Mouse (Mus musculus) testis, adult 2 months (tissue): ENCODE data around the gene Prps2. TPM values are rescaled to one million over a fixed set of nuclear protein-coding genes. Genes with fewer than 3 reads are reported as not detected.
"Not testable (repeated sequence)": the region's sequence is repeated elsewhere in the genome, so short reads cannot be mapped to it uniquely, and the experiment has no call there.

Experiments
- H3K27ac ChIP-seq: fragments of 200-500 bp; 2 replicates; pipeline ENCODE4 v1.5.1; 2012; ENCODE audit warnings: low read depth, low read length; ENCODE audit not compliant: control insufficient read depth, insufficient read depth
- H3K27me3 ChIP-seq: fragments of 200-500 bp; 2 replicates; pipeline ENCODE4 v1.6.1; 2012; ENCODE audit warnings: mild to moderate bottlenecking, low read length, moderate library complexity; ENCODE audit not compliant: control insufficient read depth, insufficient read depth
- H3K36me3 ChIP-seq: fragments of 200-500 bp; 2 replicates; pipeline ENCODE4 v1.6.1; 2012; ENCODE audit warnings: mild to moderate bottlenecking, low read length; ENCODE audit not compliant: control insufficient read depth, insufficient read depth
- H3K4me1 ChIP-seq: fragments of 200-500 bp; 2 replicates; pipeline ENCODE4 v1.6.1; 2012; ENCODE audit warnings: low read length; ENCODE audit not compliant: control insufficient read depth, insufficient read depth
- H3K4me3 ChIP-seq: fragments of 200-500 bp; 2 replicates; pipeline ENCODE4 v1.5.1; 2012; ENCODE audit warnings: low read depth, mild to moderate bottlenecking, low read length, moderate library complexity, mixed read lengths; ENCODE audit not compliant: control insufficient read depth
- CTCF ChIP-seq: fragments of 200-500 bp; IDR thresholded peaks from 2 replicates; pipeline ENCODE4 v1.5.1; 2012; ENCODE audit warnings: low read depth, mild to moderate bottlenecking, inconsistent platforms, low read length, moderate library complexity; ENCODE audit not compliant: control insufficient read depth, insufficient read depth, insufficient replicate concordance
- POLR2A ChIP-seq: fragments of 200-500 bp; IDR thresholded peaks from 2 replicates; pipeline ENCODE4 v1.6.1; 2012; ENCODE audit warnings: low read depth, mild to moderate bottlenecking, inconsistent platforms, low read length, moderate library complexity; ENCODE audit not compliant: control insufficient read depth
- polyA plus RNA-seq: library from polyadenylated mRNA; depleted of rRNA; stranded (reverse); fragments of >200 nt; gene quantifications from 2 replicates; pipeline ENCODE4 v1.2.3, GENCODE M21; 2012; rRNA removed

Gene Prps2
- 3.1 and 5.3 TPM in 2 replicates for polyA plus RNA-seq

DNA sequence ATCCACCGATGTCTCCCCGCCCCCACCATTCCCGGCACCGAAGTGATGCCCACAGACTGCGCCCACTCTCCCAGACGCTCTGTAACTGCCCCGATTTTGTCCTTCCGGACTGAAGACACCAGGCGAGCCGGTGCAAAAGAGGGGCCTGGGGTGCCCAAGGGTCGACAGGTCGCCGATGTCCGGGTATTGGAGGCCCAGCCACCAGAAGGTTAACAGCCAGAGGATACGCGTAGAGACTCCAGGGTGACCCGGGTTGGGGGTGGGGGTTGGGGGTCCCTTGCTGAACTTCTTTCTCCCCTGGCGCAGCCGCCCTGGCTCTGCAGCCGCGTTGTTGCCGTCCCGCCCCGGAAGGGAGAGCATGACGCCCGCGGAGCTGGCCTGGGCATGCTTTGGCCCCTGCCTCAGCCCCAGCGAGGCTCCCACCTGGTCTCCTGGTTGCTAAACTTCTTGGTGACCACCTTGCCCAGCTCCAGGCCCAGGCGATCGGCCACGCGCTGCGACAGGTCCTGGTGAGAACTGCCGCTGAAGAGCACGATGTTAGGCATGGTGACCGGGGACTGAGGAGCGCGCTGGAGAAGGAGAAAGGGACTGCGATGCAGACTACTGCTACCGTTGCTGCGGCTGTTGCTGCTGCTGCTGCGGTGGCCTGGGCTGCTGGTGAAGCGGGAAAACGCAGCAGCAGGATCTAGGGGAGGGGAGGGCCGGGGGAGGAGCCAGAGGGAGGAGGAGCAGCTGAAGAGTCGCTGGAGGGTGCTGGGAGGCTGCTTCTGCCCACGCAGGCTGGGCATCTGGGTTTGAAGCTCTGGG is at the start of gene Prps2:
Gene Prps2 (minus strand): TSS at position 703 of the 807 bp plus-strand sequence.
- Histone ChIP-seq H3K4me1 (no peaks in the 10 kb centered on the region; the same call in 1 of the 2 replicates), H3K4me3 (peak within 1 kb of the TSS; percentile 41), H3K27me3 (no peaks in the 10 kb centered on the region), H3K27ac (peak within 1 kb of the TSS; percentile 3; the same call in 1 of the 2 replicates), H3K36me3 (no peaks in the 10 kb centered on the region)
- TF ChIP-seq CTCF (no peak), POLR2A (no peak)

DNA sequence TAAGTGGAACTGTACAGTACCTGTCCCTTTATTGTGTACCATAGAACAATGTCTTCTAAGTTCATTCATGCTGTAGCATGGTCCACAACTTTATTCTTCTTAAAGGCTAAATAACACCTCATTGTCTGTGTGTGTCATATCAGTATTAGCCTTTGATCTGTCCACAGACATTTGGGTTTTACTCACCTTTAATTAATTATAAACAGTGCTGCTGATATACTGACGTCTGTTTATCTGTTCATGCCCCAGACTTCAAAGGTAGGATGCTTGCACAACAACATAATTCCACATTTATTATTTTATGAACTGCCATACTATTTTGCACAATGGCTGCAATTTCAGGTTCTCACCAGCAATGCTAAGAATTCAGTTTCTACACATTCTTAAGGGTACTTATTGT is 35.1 kb upstream of the Prps2 start:
- Histone ChIP-seq H3K36me3 (no peaks in the 10 kb centered on the region), H3K4me1 (no peaks in the 10 kb centered on the region), H3K27ac (no peak overlapping the region), H3K4me3 (no peak overlapping the region), H3K27me3 (no peaks in the 10 kb centered on the region)
- TF ChIP-seq POLR2A (no peak), CTCF (no peak)

DNA sequence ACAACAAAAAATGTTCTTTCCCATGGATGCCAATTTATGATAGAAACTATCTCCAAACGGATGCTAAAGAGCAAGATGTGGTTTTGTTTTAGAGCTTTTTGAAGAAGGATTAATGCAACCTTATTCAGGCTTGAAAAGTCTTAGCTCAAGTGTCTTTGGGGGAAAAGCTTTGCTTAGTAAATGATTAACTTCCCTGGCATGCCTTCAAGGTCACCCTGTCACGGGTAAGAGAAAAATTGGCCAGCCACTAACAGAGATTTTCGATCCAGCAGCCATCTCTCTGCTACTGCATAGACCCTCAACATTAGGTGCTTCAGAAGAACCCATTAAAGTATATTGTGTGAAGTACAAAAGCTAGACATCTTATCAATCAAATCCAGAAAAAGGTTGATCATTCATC is 12.4 kb upstream of the Prps2 start:
- Histone ChIP-seq H3K27me3 (no peaks in the 10 kb centered on the region), H3K4me1 (no peaks in the 10 kb centered on the region)
- TF ChIP-seq POLR2A (no peak), CTCF (no peak)

DNA sequence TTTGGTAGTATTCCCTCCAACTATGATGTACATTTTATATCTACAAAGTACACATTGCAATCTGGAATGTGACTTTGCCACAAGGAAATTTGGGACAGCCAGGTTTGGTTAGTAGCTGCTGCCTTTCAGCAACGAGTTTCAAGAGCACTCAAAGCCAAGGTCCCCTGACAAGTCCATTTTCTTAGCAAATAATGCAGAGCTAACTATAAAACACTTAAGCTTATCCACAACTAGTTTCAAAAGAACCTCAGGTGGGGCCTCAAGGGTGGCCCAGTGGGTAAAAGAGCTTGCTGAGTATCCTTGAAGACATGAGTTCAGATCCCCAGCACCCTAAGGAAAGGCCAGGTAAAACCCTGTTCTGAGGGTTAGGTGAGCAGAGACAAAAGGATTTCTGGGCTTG is 4.1 kb upstream of the Prps2 start:
- Histone ChIP-seq H3K36me3 (no peaks in the 10 kb centered on the region), H3K27ac (no peak overlapping the region), H3K4me3 (no peak overlapping the region), H3K4me1 (no peaks in the 10 kb centered on the region; the same call in 1 of the 2 replicates), H3K27me3 (no peaks in the 10 kb centered on the region)
- no peak for TF ChIP-seq POLR2A
- TF ChIP-seq CTCF = no peak

More for the DNA sequence above, 12.4 kb upstream of the Prps2 start:
- H3K36me3 ChIP-seq = no peaks in the 10 kb centered on the region
- H3K4me3 ChIP-seq = no peak overlapping the region
- no peak overlapping the region for H3K27ac ChIP-seq

DNA sequence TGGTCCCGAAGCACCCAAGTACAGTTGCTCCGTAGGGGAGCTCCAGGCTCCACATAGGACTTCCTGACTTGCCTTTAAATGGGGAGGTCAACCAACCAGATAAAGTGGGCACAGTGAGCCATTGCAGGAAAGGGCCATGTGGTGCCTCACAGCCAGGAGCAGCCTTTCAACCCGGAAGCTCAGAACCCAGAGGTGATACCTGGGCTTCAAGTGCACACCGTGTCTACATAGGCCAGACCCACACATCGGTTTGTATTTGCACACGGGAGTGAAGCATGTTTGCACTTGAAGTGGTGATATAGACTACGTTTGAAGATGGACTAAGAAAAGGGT is 271 bp upstream of the Prps2 start:
- H3K27ac ChIP-seq = no peak overlapping the region
- no peaks in the 10 kb centered on the region; the same call in 1 of the 2 replicates for H3K4me1 ChIP-seq
- H3K4me3 ChIP-seq = peak overlapping the region; percentile 41; the same call in 1 of the 2 replicates
- no peaks in the 10 kb centered on the region for H3K27me3 ChIP-seq
- no peak for TF ChIP-seq CTCF
- H3K36me3 ChIP-seq = no peaks in the 10 kb centered on the region

DNA sequence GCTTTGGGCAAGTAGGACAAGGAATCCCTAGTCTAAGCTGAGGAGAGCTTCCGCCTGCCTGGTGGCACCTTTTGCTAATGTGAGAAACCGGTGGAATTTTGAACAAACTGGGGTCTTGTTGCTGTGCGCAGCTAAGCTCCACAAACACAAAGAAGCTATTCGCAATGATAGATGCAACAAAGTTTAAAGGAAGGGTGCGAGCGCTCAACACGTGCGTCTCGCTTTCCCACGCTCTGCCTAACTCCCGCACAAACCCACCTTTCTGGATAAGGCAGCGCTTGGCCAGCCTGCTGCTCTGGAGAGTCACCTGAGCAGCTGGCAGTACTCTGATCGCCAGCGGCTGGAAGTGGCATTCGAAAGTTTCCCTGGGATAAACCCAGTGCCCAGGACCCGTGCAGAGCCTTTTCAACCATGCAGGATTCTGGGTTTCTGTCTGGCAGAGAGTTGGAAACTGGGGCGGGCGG is 934 bp downstream of the Prps2 start:
- TF ChIP-seq POLR2A = no peak
- TF ChIP-seq CTCF = no peak
- Histone ChIP-seq H3K4me1 (no peaks in the 10 kb centered on the region; the same call in 1 of the 2 replicates), H3K27me3 (no peaks in the 10 kb centered on the region), H3K27ac (no peak overlapping the region), H3K4me3 (peak overlapping the region; percentile 41), H3K36me3 (no peaks in the 10 kb centered on the region)

DNA sequence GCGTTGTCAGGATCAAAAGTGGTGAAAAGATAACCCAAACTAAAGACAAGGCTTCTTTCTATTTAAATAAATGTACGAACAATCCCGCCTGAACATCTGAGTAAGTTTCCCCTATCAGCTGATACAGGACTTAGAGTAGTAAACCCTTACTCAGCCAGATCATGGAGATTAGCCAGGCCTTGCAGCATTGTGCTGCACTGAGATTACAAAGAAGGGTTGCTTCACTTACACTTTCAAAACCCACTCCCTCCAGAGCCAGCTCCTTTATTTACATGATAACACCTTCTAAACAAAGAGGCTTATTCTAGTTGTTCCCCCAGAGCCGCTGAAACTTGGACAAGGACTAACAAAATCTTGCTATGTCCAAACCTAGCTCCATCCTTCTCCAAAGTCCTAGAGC is 2.5 kb downstream of the Prps2 start:
- no peaks in the 10 kb centered on the region for H3K27me3 ChIP-seq
- H3K27ac ChIP-seq = no peak overlapping the region
- no peak overlapping the region for H3K4me3 ChIP-seq
- H3K36me3 ChIP-seq = no peaks in the 10 kb centered on the region
- no peaks in the 10 kb centered on the region; the same call in 1 of the 2 replicates for H3K4me1 ChIP-seq
- TF ChIP-seq CTCF (no peak), POLR2A (no peak)

DNA sequence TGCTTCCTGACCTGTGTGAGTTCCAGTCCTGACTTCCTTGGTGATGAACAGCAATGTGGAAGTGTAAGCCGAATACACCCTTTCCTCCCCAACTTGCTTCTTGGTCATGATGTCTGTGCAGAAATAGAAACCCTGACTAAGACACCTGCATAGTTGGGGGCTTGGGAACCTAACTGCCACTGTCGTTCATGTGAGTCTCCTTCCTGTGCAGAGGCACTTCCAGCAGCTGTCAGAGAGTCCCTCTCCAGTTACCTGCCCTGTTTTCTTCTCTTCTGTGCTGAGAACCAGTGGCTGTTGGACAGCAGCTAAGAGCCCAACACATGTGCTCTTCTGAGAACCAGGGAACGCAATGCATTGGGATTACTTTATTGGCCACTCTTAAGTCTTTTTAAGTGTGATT is 21.3 kb downstream of the Prps2 start:
- H3K27me3 ChIP-seq, H3K36me3 ChIP-seq, H3K4me3 ChIP-seq, H3K4me1 ChIP-seq, H3K27ac ChIP-seq: not testable (repeated sequence)
